Mouse (Mus musculus) embryo, embryonic 10.5 days (tissue): ENCODE results near the gene Pon1.
"Not testable (repeated sequence)": the region's sequence is repeated elsewhere in the genome, so short reads cannot be mapped to it uniquely, and the experiment has no call there.

Source experiments
- DNase-seq: peaks from one replicate; pipeline ENCODE4 v3.0.0-alpha.2; 2015; ENCODE audit warnings: low spot score

Gene Pon1

GRCm38 (mm10) chr6:5193693-5194092 lies at the start of gene Pon1:
Gene Pon1, minus strand, starts transcription at chr6:5193946.
- no peak for DNase-seq

GRCm38 (mm10) chr6:5238799-5239198 lies 45.1 kb upstream of the Pon1 start:
- no peak for DNase-seq

- no peak for DNase-seq
Measured at GRCm38 (mm10) chr6:5237510-5237909, 43.8 kb upstream of the Pon1 start.

DNA sequence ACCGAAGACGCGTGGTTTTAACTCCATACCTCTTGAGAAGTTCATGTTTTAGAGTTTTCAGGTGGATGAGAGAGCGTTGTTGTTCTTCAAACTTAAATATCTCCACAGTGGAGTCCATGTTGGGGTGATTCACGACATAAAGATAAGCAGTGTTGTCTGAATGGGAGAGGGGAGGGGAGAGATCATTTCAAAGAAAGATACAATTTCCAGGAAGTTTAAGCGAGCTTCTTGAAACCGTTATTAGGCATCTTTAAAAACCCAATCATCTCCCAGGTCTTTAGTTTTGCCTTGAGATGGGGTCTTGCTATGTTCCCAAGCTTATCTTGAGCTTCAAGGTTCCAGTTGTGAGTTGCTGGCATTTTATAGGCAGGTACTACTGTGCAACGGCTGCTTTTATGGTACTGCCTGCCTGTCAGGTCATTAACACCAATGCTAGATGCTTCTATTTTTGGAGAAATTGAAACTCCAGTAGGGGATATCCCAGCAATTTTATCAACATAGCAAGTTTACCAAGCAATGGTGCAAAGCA lies 43.2 kb upstream of the Pon1 start:
- no peak for DNase-seq

DNA sequence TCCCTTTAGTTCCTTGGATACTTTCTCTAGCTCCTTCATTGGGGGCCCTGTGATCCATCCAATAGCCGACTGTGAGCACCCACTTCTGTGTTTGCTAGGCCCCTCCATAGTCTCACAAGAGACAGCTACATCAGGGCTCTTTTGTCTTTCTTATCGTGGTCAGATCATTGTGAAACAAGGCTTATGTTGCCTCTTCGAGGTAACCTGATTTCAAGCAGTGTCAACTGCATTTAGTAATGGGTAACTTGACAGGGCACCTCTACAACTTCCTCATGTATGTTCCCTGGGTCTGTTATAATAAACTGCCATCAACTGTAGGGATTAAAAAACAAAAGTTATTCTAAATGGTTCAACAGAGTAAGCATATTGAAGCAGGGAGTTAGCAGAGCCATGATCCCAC lies 40.8 kb upstream of the Pon1 start:
- no peak for DNase-seq

DNA sequence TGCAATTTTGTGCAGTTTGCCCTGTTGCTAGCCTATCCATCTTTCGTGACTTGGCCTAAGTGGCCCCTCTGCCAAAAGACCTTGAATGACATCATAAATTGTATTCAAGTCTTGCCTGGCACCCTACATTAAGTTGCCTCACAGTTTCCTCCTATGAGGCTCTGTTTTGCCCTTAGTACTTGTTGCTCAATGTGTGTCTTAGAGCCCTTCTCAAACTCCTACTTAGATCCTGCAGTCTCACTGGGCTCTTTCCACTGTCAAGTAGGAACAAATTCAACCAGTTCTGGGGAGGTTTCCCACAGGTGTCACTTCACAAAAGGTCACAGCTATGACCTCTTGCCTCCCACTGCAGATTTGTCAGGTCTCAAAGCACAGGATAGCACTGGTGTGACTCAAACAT lies 40.1 kb upstream of the Pon1 start:
- DNase-seq: no peak

DNA sequence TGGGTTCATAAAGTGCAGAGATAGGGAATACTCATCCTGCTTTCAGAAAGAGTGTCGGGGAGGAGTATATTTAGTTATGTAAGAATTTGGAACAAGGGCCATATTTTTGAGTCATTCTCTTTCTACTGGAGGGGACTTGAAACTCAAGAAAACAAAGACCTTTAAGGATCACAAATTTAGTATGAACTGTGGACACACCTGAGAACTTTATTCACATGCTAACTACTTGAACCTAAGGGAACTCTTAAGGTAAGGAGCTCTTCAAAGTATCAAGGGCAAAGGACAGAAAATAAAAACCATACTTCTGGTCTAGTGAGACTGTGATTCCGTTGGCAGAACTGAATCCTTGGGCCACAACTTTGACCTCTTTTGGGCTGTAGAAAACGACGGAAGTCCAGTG lies 38.3 kb upstream of the Pon1 start:
- DNase-seq: no peak

- DNase-seq: no peak
Measured at GRCm38 (mm10) chr6:5230261-5230660, 36.5 kb upstream of the Pon1 start.

DNA sequence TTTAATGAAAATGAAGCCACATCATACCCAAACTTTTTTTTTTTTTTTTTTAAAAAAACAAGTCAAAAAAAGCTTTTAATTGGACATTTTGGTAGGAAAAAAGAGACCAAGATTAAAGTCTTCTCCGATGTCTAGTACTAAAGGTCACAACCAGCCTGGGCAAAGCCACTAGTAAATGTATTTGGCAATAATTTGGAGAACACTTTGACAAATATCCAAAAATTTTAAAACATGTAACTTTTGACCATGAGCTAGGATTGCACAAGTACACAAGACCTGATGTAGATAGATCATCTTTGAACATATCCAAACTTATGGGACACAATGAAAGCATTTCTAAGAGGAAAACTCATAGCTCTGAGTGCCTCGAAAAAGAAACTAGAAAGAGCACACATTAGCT lies 29.8 kb upstream of the Pon1 start:
- DNase-seq: not testable (repeated sequence)

DNA sequence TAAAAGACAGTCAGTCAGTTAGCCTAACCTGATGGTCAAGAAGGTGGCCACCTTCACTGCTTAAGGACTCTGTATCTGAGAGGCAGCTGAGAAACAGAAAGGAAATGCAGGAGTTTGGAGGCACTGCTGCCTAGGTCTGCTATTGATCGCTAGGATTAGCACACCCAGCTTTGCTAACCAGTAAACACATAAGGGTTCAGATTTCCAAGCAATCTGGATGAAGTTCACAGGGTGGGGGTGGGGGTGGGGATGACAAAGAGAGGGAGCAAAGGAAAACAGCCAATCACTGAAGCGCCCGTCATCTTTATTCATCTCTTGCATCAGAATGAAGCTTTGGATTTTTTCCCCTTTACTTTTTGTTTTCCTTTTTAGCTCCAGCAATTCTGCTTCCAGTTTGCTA lies 28.3 kb upstream of the Pon1 start:
- no peak for DNase-seq

DNA sequence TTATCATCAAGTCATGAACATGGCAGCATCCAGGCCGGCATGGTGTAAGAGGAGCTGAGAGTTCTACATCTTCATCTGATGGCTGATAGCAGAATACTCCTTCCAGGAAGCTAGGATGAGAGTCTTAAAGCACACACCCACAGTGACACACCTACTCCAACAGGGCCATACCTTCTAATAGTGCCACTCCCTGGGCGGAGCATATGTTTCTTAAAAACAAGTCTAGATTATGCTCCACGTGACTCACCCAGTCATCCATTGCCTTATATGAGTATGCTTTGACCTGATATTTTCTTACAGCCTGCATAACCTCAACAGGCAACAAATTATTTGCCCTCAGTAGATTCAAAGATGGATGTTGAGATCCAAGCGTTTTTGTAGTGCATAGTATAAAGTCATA lies 24.4 kb upstream of the Pon1 start:
- no peak for DNase-seq

GRCm38 (mm10) chr6:5207817-5208216 lies 14.1 kb upstream of the Pon1 start:
- no peak for DNase-seq

DNA sequence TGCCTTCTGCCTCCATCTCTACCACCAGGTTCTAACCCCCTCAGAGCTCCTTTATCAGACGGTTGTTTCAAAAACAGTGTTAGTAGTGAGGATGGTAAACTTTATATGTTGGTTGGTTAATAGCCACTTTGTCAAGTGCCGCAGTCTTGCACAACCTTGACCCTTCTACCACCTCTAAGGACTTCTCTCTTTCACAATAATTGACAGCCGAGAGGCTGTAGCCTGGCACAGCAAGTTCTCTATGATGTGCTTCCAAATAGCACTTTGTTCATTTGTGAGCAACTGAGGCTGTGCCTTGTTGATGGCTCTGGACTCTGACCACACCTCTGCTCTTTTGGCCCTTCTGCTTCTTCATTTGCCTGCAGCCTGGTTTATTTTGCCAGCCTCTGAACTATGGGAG lies 6.2 kb upstream of the Pon1 start:
- no peak for DNase-seq

- DNase-seq: no peak
Measured at GRCm38 (mm10) chr6:5199376-5199905, 5.7 kb upstream of the Pon1 start.

DNA sequence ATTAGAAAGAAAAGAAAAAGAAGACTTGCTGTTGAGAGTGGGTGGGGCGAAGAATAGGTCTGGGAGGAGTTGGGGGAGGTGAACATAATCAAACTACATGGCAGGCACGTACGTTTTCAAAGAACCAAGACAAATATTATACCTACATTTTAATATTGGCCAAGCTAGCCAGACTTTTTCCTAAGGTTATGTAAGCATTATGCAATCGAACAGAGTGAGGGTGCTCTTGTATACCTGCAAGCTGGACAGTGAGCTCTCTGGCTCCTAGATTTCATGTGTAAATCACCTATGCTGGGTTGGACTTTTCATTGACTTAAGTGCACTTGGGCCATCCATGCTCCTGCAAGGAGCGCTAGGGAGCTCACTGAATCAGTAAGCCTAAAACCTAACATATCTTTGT lies 4.8 kb upstream of the Pon1 start:
- no peak for DNase-seq

GRCm38 (mm10) chr6:5190761-5191160 lies 3.0 kb downstream of the Pon1 start:
- no peak for DNase-seq

DNA sequence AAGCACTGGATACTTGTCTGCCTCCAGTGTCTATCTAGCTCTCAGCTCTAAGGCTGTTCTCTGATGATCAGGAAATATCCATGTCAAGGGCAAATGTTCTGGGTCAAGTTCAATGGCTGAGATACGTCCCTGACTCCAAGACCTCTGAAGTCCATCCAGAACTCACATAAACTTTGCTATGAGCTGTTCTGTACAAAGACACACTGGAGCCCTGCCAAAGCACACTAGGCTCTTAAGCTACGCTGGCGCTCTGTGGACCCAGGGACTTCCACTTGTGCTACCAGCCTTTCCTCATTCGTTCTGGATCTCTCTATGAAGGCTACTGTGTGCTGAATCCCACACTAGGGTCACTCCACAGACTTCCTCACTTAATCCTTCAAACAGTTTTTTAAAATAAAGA lies 4.2 kb downstream of the Pon1 start:
- DNase-seq: no peak

- DNase-seq: no peak
Measured at GRCm38 (mm10) chr6:5188938-5189337, 4.8 kb downstream of the Pon1 start.

DNA sequence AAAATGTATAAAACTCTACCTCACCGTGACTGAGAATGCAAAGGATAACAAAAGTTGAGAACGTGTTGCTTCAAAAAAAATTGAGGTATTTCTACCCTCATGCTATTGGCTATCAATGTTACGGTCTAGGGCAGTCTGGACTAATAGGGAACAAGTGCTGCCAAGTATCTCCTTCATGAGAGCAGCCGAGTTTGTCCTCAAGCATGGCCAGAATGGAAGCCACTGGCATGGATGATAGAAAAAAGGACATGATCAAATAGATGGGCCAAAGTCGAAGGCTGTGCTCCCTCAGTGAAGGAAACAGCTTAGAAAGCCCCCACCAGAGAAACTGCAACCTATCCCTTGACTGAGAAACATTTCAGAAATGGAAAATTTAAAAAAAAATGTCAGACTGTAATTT lies 5.7 kb downstream of the Pon1 start:
- no peak for DNase-seq

DNA sequence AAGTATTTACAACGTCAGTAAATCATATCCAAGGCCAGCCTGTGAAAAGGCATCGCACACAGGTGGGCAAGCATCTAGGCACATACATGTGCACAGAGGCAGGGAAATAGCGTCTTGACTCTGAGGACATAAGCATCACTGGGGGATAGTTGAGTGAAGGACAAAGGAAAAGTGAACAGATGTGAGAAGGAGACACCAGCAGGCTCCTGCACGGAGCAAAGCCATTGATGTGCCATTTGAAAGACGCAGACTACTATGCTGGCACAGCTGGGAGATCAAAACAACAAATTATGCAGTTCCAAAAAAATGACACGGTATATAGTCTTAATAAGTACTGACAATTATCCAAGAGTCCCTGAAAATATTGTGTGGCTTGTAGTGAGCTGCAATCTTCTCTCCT lies 6.2 kb downstream of the Pon1 start:
- no peak for DNase-seq

DNA sequence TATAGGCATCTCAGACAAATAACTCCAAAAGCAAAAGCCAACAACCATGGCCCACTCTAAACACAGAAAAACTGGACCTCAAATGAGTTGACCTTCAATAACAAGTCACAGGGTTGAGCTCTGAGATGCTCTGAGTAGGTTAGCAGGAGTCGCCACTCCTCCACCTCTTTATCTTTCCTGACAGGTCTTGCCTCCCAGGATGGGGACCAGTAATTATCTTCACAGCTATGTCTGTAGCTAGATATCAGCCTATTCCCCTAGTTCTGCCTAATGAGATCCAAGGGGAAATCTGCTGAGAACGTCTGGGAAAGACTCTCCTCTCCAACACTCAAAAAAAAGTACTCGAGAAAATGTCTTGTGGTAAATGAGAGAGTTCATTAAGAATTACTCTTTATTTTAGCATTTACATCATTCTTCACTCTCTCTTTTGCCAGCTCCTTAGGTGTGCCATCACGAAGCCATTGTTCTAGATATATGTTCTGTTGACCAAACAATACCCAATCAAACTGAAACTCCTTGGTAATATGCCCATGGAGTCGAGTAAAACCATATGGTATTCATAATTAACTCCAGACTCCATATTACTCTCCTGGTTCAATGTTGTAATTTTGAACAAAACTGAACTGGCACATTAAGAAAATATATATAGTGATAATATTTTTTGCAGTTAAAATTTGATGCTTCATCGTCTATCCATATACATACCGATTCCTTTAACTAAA lies 7.4 kb downstream of the Pon1 start:
- DNase-seq: no peak

- DNase-seq: no peak
Measured at GRCm38 (mm10) chr6:5180645-5181044, 13.1 kb downstream of the Pon1 start.

DNA sequence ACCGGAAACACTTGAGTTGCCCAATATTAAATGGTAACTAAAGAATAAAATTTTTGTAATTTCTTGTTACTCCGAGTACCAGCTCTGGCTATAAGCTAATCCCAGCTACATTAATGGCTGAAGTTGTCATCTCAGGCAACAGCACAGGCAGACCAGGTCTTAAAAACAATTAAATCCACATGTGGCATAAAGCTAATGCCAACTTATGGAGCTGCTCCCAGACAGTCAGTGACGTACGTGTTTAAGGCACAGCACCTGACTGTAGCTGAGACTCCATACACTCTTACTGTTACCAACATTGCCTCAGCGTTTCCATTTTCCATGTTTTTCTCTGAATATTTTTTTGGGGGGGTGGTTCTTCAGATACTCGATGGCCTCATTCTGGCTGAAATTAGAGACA lies 14.6 kb downstream of the Pon1 start:
- no peak for DNase-seq
